Mouse (Mus musculus): ENCODE measurements around the gene Snx6. TPM values are rescaled to one million over a fixed set of nuclear protein-coding genes. Genes with fewer than 3 reads are reported as not detected.

Gene Snx6
- polyA plus RNA-seq, 1 experiment from 2014 or later = 145 TPM

Other genes starting within 250 kb of the Snx6 start
- 202 and 208 TPM in 2 replicates for gene Sptssa, start 139.1 kb downstream of the Snx6 start, polyA plus RNA-seq (2015; fragmentation: Nextera tagmentation; extraction: Ambion mirVana)
- gene Eapp, start 99.8 kb downstream of the Snx6 start, polyA plus RNA-seq (2015; fragmentation: Nextera tagmentation; extraction: Ambion mirVana) = 82.1 and 84.0 TPM in 2 replicates
- 273 and 279 TPM in 2 replicates for gene Cfl2, start 67.2 kb upstream of the Snx6 start, polyA plus RNA-seq (2015; fragmentation: Nextera tagmentation; extraction: Ambion mirVana)
- not detected in 2 replicates for gene Gm20403, start 190.8 kb upstream of the Snx6 start, polyA plus RNA-seq (2015; fragmentation: Nextera tagmentation; extraction: Ambion mirVana)
- 1.9 and 5.1 TPM in 2 replicates for gene Baz1a, start 218.6 kb upstream of the Snx6 start, polyA plus RNA-seq (2015; fragmentation: Nextera tagmentation; extraction: Ambion mirVana)